Mouse (Mus musculus): ENCODE measurements around the gene Mark3. TPM values are rescaled to one million over a fixed set of nuclear protein-coding genes. Genes with fewer than 3 reads are reported as not detected.

Gene Mark3
- total and polyA plus RNA-seq, 3 experiments, result 43.9 to 71.6 TPM; not detected in 1

- H3K27ac ChIP-seq (ENCODE audit: control insufficient read depth, low read depth, low read length), result no peak overlapping the region
- H3K4me3 ChIP-seq (ENCODE audit: control insufficient read depth in 1 of 2, insufficient read depth in 1 of 2, low read depth in 2 of 2, low read length in 2 of 2), result no peak overlapping the region
- H3K36me3 ChIP-seq (ENCODE audit: control insufficient read depth in 1 of 2, insufficient read depth in 2 of 2, low read length in 2 of 2), result peaks cover 0 to 11% of the 10 kb centered on the region in 2 experiments
- H3K4me1 ChIP-seq (ENCODE audit: control insufficient read depth in 1 of 2, insufficient read depth in 2 of 2, low read length in 2 of 2), result peaks cover 2 to 4% of the 10 kb centered on the region in 2 experiments; a peak in 2 of 4 replicates
- TF ChIP-seq MAX (IDR thresholded peaks at IDR 0.05; ENCODE audit: low read length), result no peak
- no peak for TF ChIP-seq ZNF384 (IDR thresholded peaks at IDR 0.05; ENCODE audit: low read depth, low read length)
- DNase-seq (ENCODE audit: low read depth, low spot score), result no peak
- H3K27me3 ChIP-seq (ENCODE audit: control insufficient read depth in 1 of 2, insufficient read depth in 2 of 2, low read length in 2 of 2), result no peaks in the 10 kb centered on the region
- H3K9me3 ChIP-seq (replicated peaks; ENCODE audit: insufficient read depth, low read length), result no peaks in the 10 kb centered on the region
- peaks cover 69% of the 10 kb centered on the region for H3K79me2 ChIP-seq (ENCODE audit: control insufficient read depth, insufficient read depth, low read length, poor library complexity)
- H3K9ac ChIP-seq (ENCODE audit: control insufficient read depth, low read depth, low read length, poor library complexity, severe bottlenecking), result no peak overlapping the region
Observed at GRCm38 (mm10) chr12:111583058-111583457, 8.7 kb downstream of the Mark3 start.

GRCm38 (mm10) chr12:111584401-111584800 is 10.1 kb downstream of the Mark3 start:
- TF ChIP-seq GATA1 (IDR thresholded peaks at IDR 0.05; ENCODE audit: low read depth, low read length), result no peak
- no peak for TF ChIP-seq MAX (IDR thresholded peaks at IDR 0.05; ENCODE audit: low read length)
- TF ChIP-seq MYB (IDR thresholded peaks at IDR 0.05; ENCODE audit: low read depth, low read length), result no peak
- TF ChIP-seq TBP (IDR thresholded peaks at IDR 0.05; ENCODE audit: low read depth, low read length), result no peak
- TF ChIP-seq ZMIZ1 (IDR thresholded peaks at IDR 0.05; ENCODE audit: low read depth, low read length), result no peak
- no peak for TF ChIP-seq TCF12 (IDR thresholded peaks at IDR 0.05; ENCODE audit: low read depth, low read length)
- TF ChIP-seq RCOR1 (IDR thresholded peaks at IDR 0.05; ENCODE audit: low read depth, low read length), result no peak
- no peak for TF ChIP-seq MAFK (IDR thresholded peaks at IDR 0.05; ENCODE audit: borderline replicate concordance, low read depth, low read length)
- TF ChIP-seq USF2 (IDR thresholded peaks at IDR 0.05; ENCODE audit: borderline replicate concordance in 1 of 2, insufficient read depth in 1 of 2, low read depth in 1 of 2, low read length in 2 of 2), result no peak
- TF ChIP-seq SIN3A (IDR thresholded peaks at IDR 0.05; ENCODE audit: low read length), result no peak
- TF ChIP-seq RAD21 (IDR thresholded peaks at IDR 0.05; ENCODE audit: low read depth, low read length), result no peak
- no peak for TF ChIP-seq CHD1 (IDR thresholded peaks at IDR 0.05; ENCODE audit: low read depth, low read length)
- no peak for TF ChIP-seq ETS1 (IDR thresholded peaks at IDR 0.05; ENCODE audit: low read depth, low read length)
- no peak for TF ChIP-seq MYC (IDR thresholded peaks at IDR 0.05; ENCODE audit: low read depth, low read length)
- no peak for TF ChIP-seq POLR2A (IDR thresholded peaks at IDR 0.05; ENCODE audit: control insufficient read depth in 1 of 2, insufficient read depth in 1 of 2, low read depth in 1 of 2, low read length in 2 of 2, poor library complexity in 1 of 2)
- TF ChIP-seq GABPA (IDR thresholded peaks at IDR 0.05; ENCODE audit: low read depth, low read length), result no peak
- TF ChIP-seq CTCF (IDR thresholded peaks at IDR 0.05 in 2 of 3, conservative IDR thresholded peaks at IDR 0.05 in 1 of 3; ENCODE audit: control insufficient read depth in 1 of 3, insufficient read depth in 1 of 3, low read depth in 2 of 3, low read length in 3 of 3, poor library complexity in 1 of 3, severe bottlenecking in 1 of 3), result no peak
- TF ChIP-seq MAZ (IDR thresholded peaks at IDR 0.05; ENCODE audit: low read depth, low read length), result no peak
- TF ChIP-seq ZC3H11A (IDR thresholded peaks at IDR 0.05; ENCODE audit: low read depth, low read length), result no peak
- no peaks in the 10 kb centered on the region for H3K27me3 ChIP-seq (ENCODE audit: control insufficient read depth in 1 of 2, insufficient read depth in 2 of 2, low read length in 2 of 2)
- peaks cover 69% of the 10 kb centered on the region for H3K79me2 ChIP-seq (ENCODE audit: control insufficient read depth, insufficient read depth, low read length, poor library complexity)
- no peak overlapping the region for H3K9ac ChIP-seq (ENCODE audit: control insufficient read depth, low read depth, low read length, poor library complexity, severe bottlenecking)
- H3K4me3 ChIP-seq (ENCODE audit: control insufficient read depth in 1 of 2, insufficient read depth in 1 of 2, low read depth in 2 of 2, low read length in 2 of 2), result no peak overlapping the region
- DNase-seq (ENCODE audit: low read depth, low spot score), result no peak
- H3K27ac ChIP-seq (ENCODE audit: control insufficient read depth, low read depth, low read length), result no peak overlapping the region
- H3K36me3 ChIP-seq (ENCODE audit: control insufficient read depth in 1 of 2, insufficient read depth in 2 of 2, low read length in 2 of 2), result peaks cover 0 to 11% of the 10 kb centered on the region in 2 experiments
- H3K9me3 ChIP-seq (replicated peaks; ENCODE audit: insufficient read depth, low read length), result no peaks in the 10 kb centered on the region
- H3K4me1 ChIP-seq (ENCODE audit: control insufficient read depth in 1 of 2, insufficient read depth in 2 of 2, low read length in 2 of 2), result peaks cover 2 to 4% of the 10 kb centered on the region in 2 experiments; a peak in 2 of 4 replicates
